Mouse (Mus musculus) frontal cortex, postnatal 10 days (tissue): ENCODE data around the gene Lrrtm1.

ENCODE experiments used
- DNase-seq, 2 experiments: peaks; one replicate each; pipeline ENCODE4 v3.0.0; 2022; ENCODE audit warnings: low spot score in 2 of 2, mixed read lengths in 1 of 2

The Lrrtm1 gene

GRCm38 (mm10) chr6:77242601-77243406 lies at the start of gene Lrrtm1:
TSS of gene Lrrtm1 (plus strand) at chr6:77242689.
- DNase-seq = peak; percentile 68 to 82

GRCm38 (mm10) chr6:77196650-77197049 lies 45.8 kb upstream of the Lrrtm1 start:
- DNase-seq = no peak

DNA sequence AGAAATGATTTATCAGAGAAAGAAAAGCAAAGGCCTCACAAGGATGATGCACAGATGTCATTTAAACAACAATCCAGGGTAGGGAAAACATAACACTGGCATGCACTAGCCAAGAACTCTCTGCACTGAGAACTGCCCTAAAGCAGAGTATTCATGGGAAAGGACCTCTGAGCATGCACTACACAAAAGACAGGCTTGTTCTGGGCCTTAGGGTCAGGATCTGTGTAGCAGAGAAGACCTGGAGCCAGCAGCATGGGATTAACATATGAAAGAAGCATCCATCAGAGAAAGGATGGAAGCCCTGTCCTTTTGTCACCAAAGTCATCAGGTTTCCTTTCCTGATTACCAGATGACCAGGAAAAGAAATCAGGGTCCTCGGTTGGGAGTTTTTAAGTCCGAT lies 43.1 kb upstream of the Lrrtm1 start:
- no peak for DNase-seq

DNA sequence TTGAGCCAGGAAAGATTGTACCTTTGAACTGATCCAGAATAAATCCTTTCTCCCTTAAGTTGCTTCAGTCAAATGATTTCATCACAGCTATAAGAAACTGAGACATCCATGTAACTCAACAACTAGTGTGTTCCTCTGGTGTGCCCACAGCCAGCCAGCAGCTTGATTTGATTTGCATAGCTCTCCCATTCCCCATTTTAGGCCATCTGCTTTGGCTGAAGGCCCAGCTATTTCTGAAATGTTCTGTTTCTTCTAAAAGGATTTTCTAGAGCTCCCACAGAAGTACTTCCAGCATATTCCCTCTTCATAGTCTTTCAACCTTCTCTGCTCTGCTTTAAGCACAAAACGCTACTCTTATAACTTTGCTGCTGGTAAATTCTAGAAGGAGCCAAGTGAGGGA lies 33.3 kb upstream of the Lrrtm1 start:
- DNase-seq = peak; percentile 22 to 38

DNA sequence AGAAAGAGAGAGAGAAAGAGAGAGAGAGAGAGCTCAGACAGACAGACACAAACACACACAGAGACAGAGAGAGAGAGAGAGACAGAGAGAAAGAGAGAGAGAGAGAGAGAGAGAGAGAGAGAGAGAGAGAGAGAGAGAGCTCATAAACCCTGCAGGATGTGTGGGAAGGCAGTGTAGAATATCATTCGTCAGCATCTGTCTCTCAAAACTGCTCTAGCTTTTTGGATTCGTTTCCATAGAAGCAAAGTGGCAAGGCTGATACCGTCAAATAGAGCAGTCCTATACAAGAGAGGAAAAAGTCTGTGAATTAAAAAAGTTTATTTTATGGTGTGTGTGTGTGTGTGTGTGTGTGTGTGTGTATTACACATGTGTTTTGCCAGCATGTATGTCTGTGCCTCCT lies 32.6 kb upstream of the Lrrtm1 start:
- no peak for DNase-seq

DNA sequence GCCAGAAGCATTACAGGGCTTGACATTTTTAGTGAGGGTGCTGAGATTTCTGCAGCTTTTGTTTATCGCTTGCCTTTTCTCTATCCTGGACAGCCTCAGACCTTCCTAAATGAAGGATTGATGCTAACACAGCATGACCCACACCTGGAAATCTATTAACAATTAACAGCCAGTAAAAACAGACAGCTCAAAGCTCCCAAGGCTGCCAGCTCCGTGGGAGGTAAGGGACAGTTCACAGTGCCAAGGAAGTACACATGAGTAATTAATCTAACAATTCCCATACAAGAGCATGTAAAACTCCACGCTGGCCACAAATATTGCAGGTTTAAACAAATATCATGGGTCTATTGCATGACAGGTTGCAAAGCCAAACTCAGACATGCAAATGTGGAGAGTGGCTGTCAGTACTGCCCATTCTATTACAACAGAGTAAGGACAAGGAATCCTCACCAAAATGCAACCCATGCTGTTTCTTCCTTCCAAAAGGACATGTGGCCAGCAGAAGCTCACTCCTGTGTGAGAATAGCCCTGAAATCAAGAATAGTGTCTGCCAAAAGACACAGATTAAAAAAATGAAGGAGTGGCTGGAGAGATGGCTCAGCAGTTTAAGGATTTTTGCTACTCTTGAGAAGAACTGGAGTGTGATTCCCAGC lies 28.6 kb upstream of the Lrrtm1 start:
- DNase-seq = no peak

- no peak for DNase-seq
Observed at GRCm38 (mm10) chr6:77215322-77215721, 27.2 kb upstream of the Lrrtm1 start.

GRCm38 (mm10) chr6:77218875-77219274 lies 23.6 kb upstream of the Lrrtm1 start:
- peak; percentile 34 to 39 for DNase-seq

DNA sequence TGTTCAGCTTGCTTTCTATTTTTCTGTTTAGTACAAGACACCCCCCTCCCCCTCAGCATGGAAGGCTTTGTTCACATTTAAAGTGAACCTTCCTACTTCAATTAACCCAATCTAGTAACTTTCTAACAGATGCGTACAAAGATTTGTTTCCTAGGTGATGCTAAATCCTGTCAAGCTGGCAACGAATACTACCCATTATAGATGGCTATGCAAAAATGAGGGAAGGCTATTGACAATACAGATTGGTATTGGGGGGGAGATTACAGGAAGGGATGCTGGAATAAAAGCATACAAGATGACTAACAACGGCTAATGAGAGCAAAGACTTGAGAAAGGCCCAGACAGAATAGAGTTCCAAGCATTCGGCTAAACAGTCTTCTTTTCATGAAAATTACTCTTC lies 21.7 kb upstream of the Lrrtm1 start:
- DNase-seq = no peak

DNA sequence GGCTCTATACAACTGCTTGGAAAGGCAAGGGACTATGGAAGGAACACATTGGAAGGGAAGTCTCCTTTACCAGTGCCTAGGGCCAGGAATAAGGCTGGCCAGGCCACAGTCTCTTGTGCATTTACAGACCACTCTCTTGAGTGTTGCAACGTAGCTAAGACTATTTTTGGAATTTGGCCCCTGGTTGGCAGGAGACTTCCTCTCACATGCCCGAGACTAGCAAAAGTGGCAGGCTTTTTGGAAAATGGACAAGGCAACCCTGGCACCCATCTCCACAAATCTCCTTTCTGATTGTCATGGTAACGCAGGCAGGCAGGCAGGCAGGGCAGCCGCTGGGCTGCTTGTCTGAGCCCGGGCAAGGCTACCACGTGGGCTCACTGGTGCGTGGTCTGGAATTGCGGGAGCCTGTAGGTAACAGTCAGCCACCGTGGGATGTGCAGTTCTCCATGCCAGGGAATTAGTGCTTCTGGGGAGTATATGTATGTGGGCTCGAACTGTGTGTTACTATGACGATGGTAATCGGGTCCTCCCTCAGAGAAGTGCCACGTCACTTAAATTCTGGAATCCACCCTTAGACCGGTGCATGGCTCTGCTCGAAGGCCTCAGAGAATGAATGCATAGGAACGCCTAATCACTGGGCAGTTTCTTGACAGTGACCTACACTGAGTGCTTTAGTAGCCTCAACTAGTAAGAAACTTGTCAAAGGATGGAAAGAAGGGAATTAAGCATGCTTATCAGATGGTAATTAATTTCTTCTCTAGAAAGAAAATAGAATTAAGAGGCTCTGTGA lies 19.4 kb upstream of the Lrrtm1 start:
- peak; percentile 55 to 62 for DNase-seq

DNA sequence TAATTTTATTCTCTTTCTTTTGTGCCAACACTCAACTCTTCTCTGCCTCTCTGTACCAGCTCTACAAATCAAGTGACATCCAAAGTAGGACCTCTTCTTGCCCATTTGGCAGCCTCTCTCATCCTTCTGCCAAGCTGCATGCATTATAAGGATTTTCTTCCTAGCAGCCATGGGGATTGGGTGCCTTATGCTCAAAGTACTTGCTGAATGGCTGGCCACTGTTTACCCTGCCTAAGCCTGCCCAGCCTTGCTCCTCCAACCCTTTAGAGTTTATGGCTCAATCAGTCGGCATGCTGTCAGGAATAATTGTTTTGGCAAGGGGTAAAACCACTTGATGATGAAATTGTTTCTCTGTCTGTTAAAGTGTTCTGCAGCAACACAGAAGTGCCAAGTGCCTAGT lies 2.1 kb upstream of the Lrrtm1 start:
- peak in 1 of 2 experiments; percentile 52 for DNase-seq

DNA sequence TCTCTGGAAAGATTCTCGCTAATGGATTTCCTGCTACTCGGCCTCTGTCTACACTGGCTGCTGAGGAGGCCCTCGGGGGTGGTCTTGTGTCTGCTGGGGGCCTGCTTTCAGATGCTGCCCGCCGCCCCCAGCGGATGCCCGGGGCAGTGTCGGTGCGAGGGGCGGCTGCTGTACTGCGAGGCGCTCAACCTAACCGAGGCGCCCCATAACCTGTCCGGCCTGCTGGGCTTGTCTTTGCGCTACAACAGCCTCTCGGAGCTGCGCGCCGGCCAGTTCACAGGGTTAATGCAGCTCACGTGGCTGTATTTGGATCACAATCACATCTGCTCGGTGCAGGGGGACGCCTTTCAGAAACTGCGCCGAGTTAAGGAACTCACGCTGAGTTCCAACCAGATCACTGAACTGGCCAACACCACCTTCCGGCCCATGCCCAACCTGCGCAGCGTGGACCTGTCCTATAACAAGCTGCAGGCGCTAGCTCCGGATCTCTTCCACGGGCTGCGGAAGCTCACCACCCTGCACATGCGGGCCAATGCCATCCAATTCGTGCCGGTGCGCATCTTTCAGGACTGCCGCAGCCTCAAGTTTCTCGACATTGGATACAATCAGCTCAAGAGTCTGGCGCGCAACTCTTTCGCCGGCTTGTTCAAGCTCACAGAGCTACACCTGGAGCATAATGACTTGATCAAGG lies 1.2 kb downstream of the Lrrtm1 start:
- peak in 1 of 2 experiments; percentile 45 for DNase-seq

DNA sequence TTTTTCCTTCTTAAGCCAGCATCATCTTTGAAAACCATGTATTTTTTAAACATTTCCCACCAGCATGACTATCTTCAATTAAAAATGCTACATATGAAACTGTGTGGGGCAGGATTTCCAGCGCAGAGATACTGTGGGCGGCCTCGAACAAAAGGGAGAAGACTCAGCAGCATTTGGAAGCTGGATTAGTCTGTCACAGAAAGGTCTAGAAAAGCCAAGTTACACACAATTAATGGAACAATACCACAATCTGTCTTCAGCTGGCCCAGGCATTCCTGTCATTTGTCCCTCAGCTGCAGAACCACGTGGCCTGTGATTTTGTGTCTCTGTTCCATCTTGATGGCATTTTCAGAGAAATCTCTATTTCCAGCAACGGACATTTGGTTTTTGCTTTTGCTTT lies 11.0 kb downstream of the Lrrtm1 start:
- no peak for DNase-seq

DNA sequence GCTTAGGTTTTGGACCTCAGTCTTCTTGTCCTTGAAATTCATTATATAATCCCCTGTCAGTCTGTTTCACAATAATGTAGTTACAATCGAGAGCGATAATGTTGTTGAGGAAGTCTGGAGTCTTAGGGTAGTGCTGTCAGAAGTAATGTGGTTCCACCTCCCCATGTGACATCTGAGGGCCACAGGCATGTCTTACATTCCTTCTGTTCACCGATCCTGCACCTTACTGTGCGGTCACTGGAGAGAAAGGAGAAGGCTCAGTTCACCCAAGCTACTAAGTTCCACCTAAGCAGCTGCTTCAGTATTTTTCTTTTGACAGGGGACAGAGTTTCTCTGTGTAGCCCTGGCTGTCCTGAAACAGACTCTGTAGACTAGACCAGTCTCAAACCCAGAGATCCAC lies 13.9 kb downstream of the Lrrtm1 start:
- DNase-seq = no peak

- no peak for DNase-seq
Observed at GRCm38 (mm10) chr6:77257358-77258105, 15.0 kb downstream of the Lrrtm1 start.

- no peak for DNase-seq
Observed at GRCm38 (mm10) chr6:77265163-77265562, 22.7 kb downstream of the Lrrtm1 start.

DNA sequence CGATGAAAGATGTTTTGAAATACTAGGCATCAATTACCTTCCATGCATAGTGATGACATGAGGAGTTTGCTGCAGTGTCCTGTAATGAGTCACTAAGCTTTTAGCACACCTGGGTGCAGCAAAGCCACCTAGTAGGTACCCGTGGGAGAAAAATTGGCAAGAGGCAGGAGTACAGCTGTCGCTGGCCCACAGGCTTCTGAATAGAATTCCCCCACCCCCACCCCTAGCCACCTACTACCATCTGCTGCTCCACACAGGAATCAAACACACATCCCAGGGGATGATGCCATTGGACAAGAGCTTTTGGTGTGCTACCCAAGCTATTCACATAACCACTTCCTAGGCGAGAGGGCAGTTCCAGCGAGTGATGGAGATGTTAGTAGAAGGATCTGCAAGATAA lies 36.3 kb downstream of the Lrrtm1 start:
- DNase-seq = no peak

DNA sequence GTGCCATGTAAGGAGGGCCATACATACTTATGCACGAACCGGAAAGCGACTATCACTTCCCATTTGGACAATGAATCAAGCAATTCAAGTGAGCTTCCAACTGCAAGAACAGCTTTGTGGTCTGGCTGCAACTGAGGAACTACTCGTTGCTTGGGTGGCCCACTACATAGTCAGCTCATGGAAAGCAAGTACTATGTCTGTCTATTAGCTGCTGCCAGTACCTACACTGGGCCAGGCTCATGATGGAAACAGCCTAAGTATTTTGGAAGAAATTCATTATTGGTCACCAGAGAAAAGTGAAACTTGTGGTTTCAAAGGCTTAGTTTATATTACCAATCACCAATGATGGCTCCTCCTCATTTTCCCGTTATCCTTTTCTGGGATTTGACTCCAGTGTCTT lies 43.8 kb downstream of the Lrrtm1 start:
- DNase-seq = no peak

DNA sequence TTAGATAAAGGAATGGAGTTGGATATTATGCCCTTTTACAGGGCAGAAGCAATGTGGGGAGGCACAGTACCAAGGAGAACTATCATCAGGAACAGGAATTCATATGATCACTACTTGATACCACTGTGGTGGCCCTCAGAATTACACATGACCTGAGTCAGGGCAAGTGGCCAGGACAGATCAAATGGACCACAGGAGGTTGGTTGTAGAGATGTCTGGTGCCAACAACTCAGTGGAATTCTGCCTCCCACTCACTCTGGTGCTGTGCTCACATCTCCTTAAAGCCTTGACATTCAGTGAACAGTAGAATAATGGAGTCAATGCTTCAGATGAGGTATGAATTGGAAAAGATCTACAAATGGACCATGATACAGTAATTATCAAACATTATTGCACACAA lies 45.9 kb downstream of the Lrrtm1 start:
- DNase-seq = no peak

- DNase-seq = no peak
Observed at GRCm38 (mm10) chr6:77291415-77291814, 48.9 kb downstream of the Lrrtm1 start.

DNA sequence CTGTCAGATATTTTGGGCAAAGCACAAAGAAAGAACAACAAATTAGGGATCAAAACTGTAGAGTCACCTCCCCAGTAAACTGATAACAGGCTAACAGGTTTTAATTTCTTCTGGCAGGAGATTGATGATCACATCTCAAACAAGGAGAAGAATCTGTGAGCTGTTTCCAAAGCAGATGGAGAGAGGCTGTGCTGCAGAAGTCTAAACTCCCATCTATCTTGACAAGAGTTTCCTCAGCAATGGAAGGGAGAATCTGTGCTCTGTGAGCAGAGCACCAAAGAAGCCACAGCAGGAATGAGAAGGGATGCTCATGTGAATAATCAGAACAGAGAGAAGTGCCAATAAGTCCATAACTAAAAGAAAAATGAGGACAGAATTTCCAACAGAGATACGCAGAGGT lies 58.8 kb downstream of the Lrrtm1 start:
- DNase-seq = no peak
